Mouse (Mus musculus) C2C12 (cell line): ENCODE data around the gene Sass6. TPM values are rescaled to one million over a fixed set of nuclear protein-coding genes. Genes with fewer than 3 reads are reported as not detected.

Experiments used
- H3K27me3 ChIP-seq: one replicate; pipeline ENCODE4 v1.6.1; 2011; ENCODE audit not compliant: control insufficient read depth, insufficient read depth, insufficient read length
- H3K36me3 ChIP-seq: one replicate; pipeline ENCODE4 v1.6.1; 2011; ENCODE audit not compliant: control insufficient read depth, insufficient read depth
- H3K4me3 ChIP-seq: one replicate; pipeline ENCODE4 v1.5.1; 2011; ENCODE audit warnings: mild to moderate bottlenecking, control low read depth; ENCODE audit not compliant: poor library complexity, insufficient read depth, severe bottlenecking
- H3K79me2 ChIP-seq: one replicate; pipeline ENCODE4 v1.6.1; 2011; ENCODE audit not compliant: control insufficient read depth, insufficient read depth
- H3K79me3 ChIP-seq: one replicate; pipeline ENCODE4 v1.6.1; 2011; ENCODE audit warnings: low read depth, control low read depth
- H3ac ChIP-seq: one replicate; pipeline ENCODE3; 2011; ENCODE audit warnings: low read depth; ENCODE audit not compliant: control insufficient read depth, insufficient read length
- CEBPB ChIP-seq: IDR thresholded peaks from one replicate; pipeline ENCODE4 v1.6.1; 2011; ENCODE audit warnings: low read depth, mild to moderate bottlenecking, control low read depth, moderate library complexity
- CTCF ChIP-seq: IDR thresholded peaks from one replicate; pipeline ENCODE4 v1.5.1; 2011; ENCODE audit not compliant: control insufficient read depth, insufficient read depth, insufficient read length
- FOSL1 ChIP-seq: IDR thresholded peaks from one replicate; pipeline ENCODE4 v1.8.0; 2011; ENCODE audit warnings: mild to moderate bottlenecking, low read length; ENCODE audit not compliant: poor library complexity, insufficient read depth, severe bottlenecking
- MAX ChIP-seq: IDR thresholded peaks from one replicate; pipeline ENCODE4 v1.6.1; 2011; ENCODE audit warnings: mild to moderate bottlenecking, control low read depth
- MYOD1 ChIP-seq: IDR thresholded peaks from one replicate; pipeline ENCODE4 v1.6.1; 2011; ENCODE audit warnings: low read depth; ENCODE audit not compliant: control insufficient read depth, insufficient read length
- MYOG ChIP-seq: IDR thresholded peaks from one replicate; pipeline ENCODE4 v1.6.1; 2011; ENCODE audit not compliant: control insufficient read depth, insufficient read length; ENCODE audit errors: extremely low read depth
- USF1 ChIP-seq: IDR thresholded peaks from one replicate; pipeline ENCODE4 v1.6.1; 2011; ENCODE audit warnings: low read depth, mild to moderate bottlenecking, control low read depth, moderate library complexity
- polyA plus RNA-seq: library from polyadenylated mRNA; unstranded; fragments of >200 nt; fragmentation: generic; extraction: Trizol; gene quantifications from one replicate; pipeline ENCODE4 v1.2.1, GENCODE M21; 2012; ENCODE audit warnings: missing spikeins

Gene Sass6
- polyA plus RNA-seq, 1 experiment = 4.1 TPM

DNA sequence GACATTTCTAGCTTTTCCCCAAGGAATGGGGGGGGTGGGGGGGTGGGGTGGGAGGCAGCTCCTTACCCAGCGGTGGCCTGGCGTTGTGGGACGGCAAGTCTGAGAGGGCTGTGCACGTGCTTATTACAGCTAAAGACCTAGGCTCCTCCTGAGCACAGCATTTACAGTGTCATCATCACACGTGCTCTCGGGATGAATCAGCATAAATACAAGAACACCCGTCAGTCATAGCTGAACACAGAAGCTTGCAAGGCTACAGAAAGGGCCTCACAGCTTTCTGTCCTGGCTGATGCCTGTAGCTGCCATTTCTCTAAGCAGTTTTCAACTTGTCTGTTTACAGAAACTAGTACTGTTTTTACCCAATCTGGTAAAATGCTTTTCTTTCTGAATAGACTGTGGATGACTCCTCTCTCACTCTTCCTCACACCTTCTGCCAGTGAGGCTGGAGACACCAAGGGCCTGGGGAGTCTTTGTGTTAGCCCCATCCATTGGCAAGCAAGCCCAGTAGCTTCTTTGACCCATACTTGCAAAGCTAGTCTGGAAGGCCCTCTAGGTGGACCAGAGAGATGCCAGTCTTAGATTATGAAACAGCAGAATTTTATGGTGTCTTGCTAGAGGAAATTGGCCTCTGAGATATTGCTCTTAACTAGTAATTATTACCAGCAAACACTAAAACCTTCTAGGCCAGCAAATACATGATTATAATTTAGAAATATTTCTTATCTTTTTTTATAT is 26.0 kb downstream of the Sass6 start:
- no peak for TF ChIP-seq MAX
- peaks cover 45% of the 10 kb centered on the region for H3K36me3 ChIP-seq

DNA sequence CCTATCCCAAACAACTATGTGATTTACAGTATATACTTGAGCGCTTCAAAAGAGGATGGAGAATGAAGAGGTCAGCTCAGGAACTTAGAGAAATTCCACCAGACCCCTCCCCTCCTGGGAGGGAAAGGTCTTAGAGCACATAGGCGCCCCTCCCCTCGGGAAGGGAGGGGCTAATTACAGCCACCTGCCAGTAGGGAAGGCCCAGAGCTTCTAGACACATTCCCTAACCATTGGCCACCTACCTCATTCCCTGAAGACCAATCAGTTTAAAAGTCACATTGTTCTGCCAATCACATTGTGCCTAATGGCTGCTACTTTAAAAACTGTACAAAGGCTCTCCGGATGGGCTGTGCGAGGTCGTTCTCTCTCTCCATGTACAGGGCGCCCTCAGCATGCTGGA is 27.9 kb downstream of the Sass6 start:
- Histone ChIP-seq H3K27me3 (no peaks in the 10 kb centered on the region), H3K79me3 (no peaks in the 10 kb centered on the region), H3K36me3 (peaks cover 38% of the 10 kb centered on the region), H3K79me2 (no peaks in the 10 kb centered on the region), H3K4me3 (no peak overlapping the region), H3ac (no peak overlapping the region)
- TF ChIP-seq CEBPB = no peak
- TF ChIP-seq MYOG = no peak
- no peak for TF ChIP-seq USF1
- TF ChIP-seq FOSL1 = no peak
- TF ChIP-seq CTCF = no peak
- no peak for TF ChIP-seq MYOD1
- no peak for TF ChIP-seq MAX

More for the DNA sequence above, 26.0 kb downstream of the Sass6 start:
- Histone ChIP-seq H3K79me3 (no peaks in the 10 kb centered on the region), H3K27me3 (no peaks in the 10 kb centered on the region), H3ac (no peak overlapping the region), H3K79me2 (no peaks in the 10 kb centered on the region), H3K4me3 (no peak overlapping the region)

DNA sequence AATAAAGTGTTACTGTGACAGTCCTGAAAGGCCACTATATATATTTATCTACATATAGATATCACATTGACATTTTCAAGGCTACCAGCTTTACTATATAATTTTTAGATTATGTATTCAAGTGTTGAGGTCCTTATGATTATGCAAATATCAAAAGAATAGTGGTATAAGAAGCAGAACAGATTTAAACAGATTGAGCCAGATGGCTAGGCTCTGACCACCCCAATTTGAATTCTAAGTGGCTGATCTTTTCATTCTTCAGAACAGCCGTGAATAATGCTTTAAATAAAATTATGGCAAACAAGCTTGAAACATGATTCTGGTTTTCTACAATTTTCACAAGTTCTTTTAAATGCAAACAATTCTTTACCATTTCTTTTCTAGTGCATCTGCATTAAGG is 36.7 kb downstream of the Sass6 start:
- no peaks in the 10 kb centered on the region for H3K79me2 ChIP-seq
- H3K4me3 ChIP-seq = no peak overlapping the region
- H3ac ChIP-seq = no peak overlapping the region
- H3K36me3 ChIP-seq = peaks cover 61% of the 10 kb centered on the region
- H3K79me3 ChIP-seq = no peaks in the 10 kb centered on the region
- TF ChIP-seq CTCF = no peak
- TF ChIP-seq MAX = no peak
- TF ChIP-seq CEBPB = no peak
- no peak for TF ChIP-seq FOSL1
- H3K27me3 ChIP-seq = no peaks in the 10 kb centered on the region

DNA sequence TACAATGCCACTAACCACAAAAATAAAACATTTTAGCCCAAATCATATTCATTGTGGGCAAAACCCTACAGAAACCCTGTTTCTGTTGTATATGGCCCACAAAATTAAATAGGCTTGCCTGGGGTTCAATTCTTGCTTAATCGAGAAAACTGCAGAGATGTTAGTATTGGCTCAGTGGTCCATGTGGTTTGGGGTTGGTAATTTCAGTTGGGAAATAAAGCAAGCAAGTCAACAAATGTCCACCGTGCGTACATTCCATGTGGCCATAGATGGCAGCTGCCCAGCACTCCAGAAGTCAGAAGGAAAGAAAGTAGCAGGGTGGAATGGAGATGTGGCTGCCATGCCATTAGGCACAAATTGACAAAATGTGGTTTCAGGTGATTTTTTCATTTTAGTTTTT is 38.2 kb downstream of the Sass6 start:
- Histone ChIP-seq H3K4me3 (no peak overlapping the region), H3ac (no peak overlapping the region), H3K36me3 (peaks cover 61% of the 10 kb centered on the region), H3K79me2 (no peaks in the 10 kb centered on the region), H3K27me3 (no peaks in the 10 kb centered on the region), H3K79me3 (no peaks in the 10 kb centered on the region)
- TF ChIP-seq CEBPB = no peak
- TF ChIP-seq MYOD1 = no peak
- TF ChIP-seq MYOG = no peak
- TF ChIP-seq USF1 = no peak
- no peak for TF ChIP-seq CTCF
- TF ChIP-seq MAX = no peak
- no peak for TF ChIP-seq FOSL1

DNA sequence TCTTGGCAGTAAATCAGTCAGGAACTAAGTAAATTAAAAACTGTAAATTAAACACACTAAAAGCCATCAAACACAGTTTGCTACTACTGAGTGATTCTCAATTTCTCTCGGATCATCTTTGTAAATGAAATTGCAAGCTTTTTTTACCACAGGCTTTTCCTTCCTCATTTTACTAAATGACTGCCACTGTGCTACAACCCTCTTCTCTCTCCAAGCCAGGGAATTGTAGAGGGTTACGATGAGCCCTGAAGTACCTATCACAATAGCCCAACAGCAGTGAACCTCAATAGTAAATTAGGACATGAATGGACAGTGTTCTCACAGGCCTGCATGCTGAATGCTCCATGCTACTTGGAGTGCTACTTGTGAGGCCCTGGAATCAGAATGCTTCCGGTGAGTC is 39.3 kb downstream of the Sass6 start:
- H3K79me3 ChIP-seq = no peaks in the 10 kb centered on the region
- H3K27me3 ChIP-seq = no peaks in the 10 kb centered on the region
- no peaks in the 10 kb centered on the region for H3K79me2 ChIP-seq
- H3K4me3 ChIP-seq = no peak overlapping the region
- TF ChIP-seq MAX (no peak), MYOG (no peak), MYOD1 (no peak), CEBPB (no peak), FOSL1 (no peak), CTCF (no peak), USF1 (no peak)
- peaks cover 57% of the 10 kb centered on the region for H3K36me3 ChIP-seq
- H3ac ChIP-seq = no peak overlapping the region

DNA sequence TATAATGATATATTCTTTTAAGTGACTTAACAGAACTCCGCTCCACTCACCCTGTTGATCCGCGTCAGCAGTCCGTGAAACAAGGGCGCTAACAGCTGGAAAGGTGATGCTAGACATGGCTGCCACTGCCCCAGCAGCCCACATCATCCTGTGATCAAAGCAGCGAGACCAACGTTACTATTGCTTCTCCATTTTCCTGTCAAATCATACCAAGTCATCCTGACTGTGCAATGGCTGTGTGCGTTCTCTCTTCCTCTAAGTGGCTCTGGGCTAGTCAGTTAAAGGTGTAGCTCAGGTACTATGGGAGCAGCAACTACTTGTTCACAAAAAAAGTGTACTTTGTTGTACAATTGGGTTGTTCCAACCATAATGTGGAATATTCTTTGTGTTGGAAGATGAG is 40.1 kb downstream of the Sass6 start:
- TF ChIP-seq CEBPB (no peak), FOSL1 (no peak), USF1 (no peak), MYOG (no peak), CTCF (no peak), MAX (no peak), MYOD1 (no peak)
- no peak overlapping the region for H3K4me3 ChIP-seq
- no peak overlapping the region for H3ac ChIP-seq
- no peaks in the 10 kb centered on the region for H3K27me3 ChIP-seq
- H3K79me3 ChIP-seq = no peaks in the 10 kb centered on the region
- H3K36me3 ChIP-seq = peaks cover 63% of the 10 kb centered on the region
- H3K79me2 ChIP-seq = no peaks in the 10 kb centered on the region
